In genomic region chr2:12205875-12206274, GRCm38 (mm10) we compare ENCODE assay signal across 21 mouse cellular contexts.
A peak's percentile ranks its signal among the peaks of the same experiment; 100 is the strongest.
DNase-seq lines count a peak whose midpoint lies in the region; ATAC-seq and TF ChIP-seq lines count a peak whose summit lies in the region.
"Had no signal": no experiment of that assay in that cellular context is flagged by ENCODE, and none has a peak within 500 bp of the region (broad histone marks: within the 10 kb centered on the region; RNA-seq: fewer than 3 reads in every experiment).

No protein-coding gene starts in this region.

- no peaks in the 10 kb centered on the region for H3K79me2 ChIP-seq in MEL (ENCODE audit: control insufficient read depth, insufficient read depth, low read length, poor library complexity)

- no peak overlapping the region for H3K4me3 ChIP-seq in midbrain, embryonic 16.5 days (ENCODE audit: low read depth, low read length)
- H3K4me3 ChIP-seq in midbrain, embryonic 11.5 days (ENCODE audit: low read depth, low read length), result no peak overlapping the region
- H3K4me3 ChIP-seq in MEL (ENCODE audit: control insufficient read depth in 1 of 2, insufficient read depth in 1 of 2, low read depth in 2 of 2, low read length in 2 of 2), result peak overlapping the region; percentile 17 to 26; a peak in 1 of 4 replicates
- H3K4me3 ChIP-seq: embryonic facial prominence, embryonic 15.5 days; erythroblast, embryonic 14.5 days; forebrain, embryonic 10.5 days; gastrocnemius, adult 2 months; heart, embryonic 12.5 days; hindbrain, embryonic 10.5 days; intestine, embryonic 15.5 days had no signal

- WGBS in midbrain, embryonic 16.5 days, result 56% methylated on average over 5 of the region's 5 CpGs
- WGBS in midbrain, embryonic 11.5 days, result 62% methylated on average over 5 of the region's 5 CpGs

- no peak for DNase-seq in midbrain, embryonic 11.5 days (ENCODE audit: low spot score, missing footprints)
- DNase-seq in MEL (ENCODE audit: low read depth, low spot score) (peak; percentile 4), ZHBTc4 (ENCODE audit: low read depth, low spot score) (peak; percentile 88)
- DNase-seq in left cerebral cortex, postnatal 25 days (ENCODE audit: low spot score in 2 of 2), result no peak
- no peak for DNase-seq in spleen, postnatal 14 days (ENCODE audit: low spot score in 2 of 2)
- DNase-seq in thymus, postnatal 36 days, result no peak
- DNase-seq: adrenal gland, postnatal 10 days; cerebellum, adult 2 months; cerebellum, postnatal 36 days; gastrocnemius, adult 2 months; gastrocnemius, postnatal 25 days had no signal

- H3K9ac ChIP-seq in midbrain, embryonic 16.5 days (ENCODE audit: low read depth, low read length), result no peak overlapping the region
- H3K9ac ChIP-seq in midbrain, embryonic 11.5 days (ENCODE audit: low read length), result no peak overlapping the region
- no peak overlapping the region for H3K9ac ChIP-seq in MEL (ENCODE audit: control insufficient read depth, low read depth, low read length, poor library complexity, severe bottlenecking)
- H3K9ac ChIP-seq: embryonic facial prominence, embryonic 15.5 days; heart, embryonic 12.5 days; hindbrain, embryonic 14.5 days; intestine, embryonic 15.5 days had no signal

- intact Hi-C loops in left cerebral cortex, postnatal 25 days (cut with DNase I), result no loop called here

- ATAC-seq in midbrain, embryonic 16.5 days, result peak; percentile 56
- no peak for ATAC-seq in midbrain, embryonic 11.5 days (ENCODE audit: low FRiP score)
- ATAC-seq: forebrain, embryonic 14.5 days; intestine, embryonic 15.5 days; Patski had no signal

- no peak for TF ChIP-seq CTCF in MEL (IDR thresholded peaks at IDR 0.05 in 2 of 3, conservative IDR thresholded peaks at IDR 0.05 in 1 of 3; ENCODE audit: control insufficient read depth in 1 of 3, insufficient read depth in 1 of 3, low read depth in 2 of 3, low read length in 3 of 3, poor library complexity in 1 of 3, severe bottlenecking in 1 of 3)

- no peaks in the 10 kb centered on the region for H3K9me3 ChIP-seq in midbrain, embryonic 16.5 days (replicated peaks; ENCODE audit: control insufficient read depth, low read length, poor library complexity, severe bottlenecking)
- H3K9me3 ChIP-seq in midbrain, embryonic 11.5 days (ENCODE audit: control insufficient read depth, low read length), result no peaks in the 10 kb centered on the region
- no peaks in the 10 kb centered on the region for H3K9me3 ChIP-seq in MEL (replicated peaks; ENCODE audit: insufficient read depth, low read length)
- H3K9me3 ChIP-seq: embryonic facial prominence, embryonic 15.5 days; forebrain, embryonic 10.5 days; heart, embryonic 12.5 days; hindbrain, embryonic 10.5 days; intestine, embryonic 15.5 days had no signal

- no peak overlapping the region for H3K4me2 ChIP-seq in midbrain, embryonic 16.5 days (ENCODE audit: low read length)
- H3K4me2 ChIP-seq in midbrain, embryonic 11.5 days, result no peak overlapping the region
- H3K4me2 ChIP-seq: embryonic facial prominence, embryonic 15.5 days; heart, embryonic 12.5 days; hindbrain, embryonic 14.5 days; intestine, embryonic 15.5 days had no signal

- no peaks in the 10 kb centered on the region for H3K4me1 ChIP-seq in midbrain, embryonic 16.5 days (ENCODE audit: control insufficient read depth, insufficient read depth, low read length)
- no peaks in the 10 kb centered on the region for H3K4me1 ChIP-seq in midbrain, embryonic 11.5 days (ENCODE audit: control insufficient read depth, insufficient read depth, low read length)
- H3K4me1 ChIP-seq in MEL (ENCODE audit: control insufficient read depth in 1 of 2, insufficient read depth in 2 of 2, low read length in 2 of 2), result no peaks in the 10 kb centered on the region
- H3K4me1 ChIP-seq: embryonic facial prominence, embryonic 15.5 days; hindbrain, embryonic 10.5 days; intestine, embryonic 15.5 days had no signal

- H3K27ac ChIP-seq in midbrain, embryonic 16.5 days (ENCODE audit: low read length), result no peak overlapping the region
- no peak overlapping the region for H3K27ac ChIP-seq in midbrain, embryonic 11.5 days (ENCODE audit: low read depth, low read length)
- no peak overlapping the region for H3K27ac ChIP-seq in MEL (ENCODE audit: control insufficient read depth, low read depth, low read length)
- H3K27ac ChIP-seq: embryonic facial prominence, embryonic 15.5 days; forebrain, embryonic 10.5 days; gastrocnemius, adult 2 months; hindbrain, embryonic 10.5 days; hindbrain, embryonic 14.5 days; intestine, embryonic 15.5 days had no signal

- TF ChIP-seq RAD21 in MEL (IDR thresholded peaks at IDR 0.05; ENCODE audit: low read depth, low read length), result no peak

- TF ChIP-seq EP300 in MEL (IDR thresholded peaks at IDR 0.05; ENCODE audit: low read depth in 1 of 2, low read length in 2 of 2), result no peak

- no peaks in the 10 kb centered on the region for H3K36me3 ChIP-seq in midbrain, embryonic 16.5 days (ENCODE audit: control insufficient read depth, insufficient read depth, low read length)
- no peaks in the 10 kb centered on the region for H3K36me3 ChIP-seq in midbrain, embryonic 11.5 days (ENCODE audit: control insufficient read depth, insufficient read depth, low read length)
- 0 out of 4 replicates have a peak, but pooled peaks cover 0 to 2% of the 10 kb centered on the region in 2 experiments for H3K36me3 ChIP-seq in MEL (ENCODE audit: control insufficient read depth in 1 of 2, insufficient read depth in 2 of 2, low read length in 2 of 2)
- H3K36me3 ChIP-seq: forebrain, embryonic 10.5 days; hindbrain, embryonic 10.5 days; intestine, embryonic 15.5 days had no signal

- H3K27me3 ChIP-seq in midbrain, embryonic 16.5 days (ENCODE audit: control insufficient read depth, insufficient read depth, low read depth, low read length), result no peaks in the 10 kb centered on the region
- H3K27me3 ChIP-seq in midbrain, embryonic 11.5 days (ENCODE audit: control insufficient read depth, insufficient read depth, low read length), result no peaks in the 10 kb centered on the region
- H3K27me3 ChIP-seq in MEL (ENCODE audit: control insufficient read depth in 1 of 2, insufficient read depth in 2 of 2, low read length in 2 of 2), result no peaks in the 10 kb centered on the region
- H3K27me3 ChIP-seq: embryonic facial prominence, embryonic 15.5 days; heart, embryonic 12.5 days; intestine, embryonic 15.5 days; Patski had no signal

- no peak for TF ChIP-seq POLR2A in MEL (IDR thresholded peaks at IDR 0.05; ENCODE audit: control insufficient read depth in 1 of 2, insufficient read depth in 1 of 2, low read depth in 1 of 2, low read length in 2 of 2, poor library complexity in 1 of 2)

TF ChIP-seq in MEL, 35 proteins besides CTCF, POLR2A, EP300 and RAD21:
- no peak for TF ChIP-seq GABPA (IDR thresholded peaks at IDR 0.05; ENCODE audit: low read depth, low read length)
- TF ChIP-seq SIN3A (IDR thresholded peaks at IDR 0.05; ENCODE audit: low read length), result no peak
- TF ChIP-seq TAL1 (IDR thresholded peaks at IDR 0.05; ENCODE audit: low read length), result no peak

Comparison
In these comparisons a context has a peak if more than half of its experiments do, and no peak if none do; other contexts are left out.
1. H3K4me3 ChIP-seq: peak in MEL (2 of 2); none in midbrain, embryonic 16.5 days (single experiment) and midbrain, embryonic 11.5 days (single experiment).
2. DNase-seq: peak in MEL (single experiment) and ZHBTc4 (single experiment); none in midbrain, embryonic 11.5 days (single experiment), left cerebral cortex, postnatal 25 days (0 of 2), spleen, postnatal 14 days (0 of 2) and thymus, postnatal 36 days (0 of 2).